Mouse (Mus musculus): ENCODE data around the gene Ebi3. TPM values are rescaled to one million over a fixed set of nuclear protein-coding genes. Genes with fewer than 3 reads are reported as not detected.
A peak's percentile ranks its signal among the peaks of the same experiment; 100 is the strongest.
"Not testable (repeated sequence)": the region's sequence is repeated elsewhere in the genome, so short reads cannot be mapped to it uniquely, and the experiment has no call there.

Gene Ebi3
- polyA plus RNA-seq, 1 experiment = 24.5 TPM

DNA sequence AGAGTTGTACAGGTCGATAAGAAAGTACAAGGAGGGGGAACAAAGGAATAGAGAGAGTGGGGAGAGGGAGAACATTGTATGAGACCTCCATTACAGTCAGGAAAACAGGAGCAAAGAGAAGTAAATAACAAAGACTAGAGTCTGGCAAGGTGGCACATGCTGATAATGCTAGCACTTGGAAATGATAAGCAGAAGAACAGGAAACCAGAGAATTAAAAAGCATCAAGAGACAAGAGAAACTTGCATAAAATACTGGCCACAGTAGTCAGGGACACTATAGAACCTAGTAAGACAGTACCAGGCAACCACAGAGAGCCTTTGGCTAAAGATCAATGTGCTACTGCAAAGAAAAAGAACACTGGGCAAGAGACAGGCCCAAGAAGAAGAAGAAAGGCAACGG lies 19.8 kb upstream of the Ebi3 start:
- DNase-seq = no peak
- 35% methylated on average over 2 of the region's 2 CpGs for WGBS
- no peak for TF ChIP-seq POLR2A (IDR thresholded peaks at IDR 0.05; ENCODE audit: control insufficient read depth, extremely low read depth, insufficient read depth, low read length, poor library complexity)
- Histone ChIP-seq H3K4me1 (replicated peaks; ENCODE audit: control insufficient read depth, insufficient read depth, low read length) (peaks cover 6% of the 10 kb centered on the region), H3K36me3 (ENCODE audit: control insufficient read depth, insufficient read depth, low read length) (no peaks in the 10 kb centered on the region), H3K27me3 (ENCODE audit: control insufficient read depth, insufficient read depth, low read length) (no peaks in the 10 kb centered on the region), H3K27ac (ENCODE audit: control insufficient read depth, insufficient read depth, low read length) (no peak overlapping the region), H3K4me3 (ENCODE audit: control insufficient read depth, insufficient read depth, low read length) (no peak overlapping the region)

DNA sequence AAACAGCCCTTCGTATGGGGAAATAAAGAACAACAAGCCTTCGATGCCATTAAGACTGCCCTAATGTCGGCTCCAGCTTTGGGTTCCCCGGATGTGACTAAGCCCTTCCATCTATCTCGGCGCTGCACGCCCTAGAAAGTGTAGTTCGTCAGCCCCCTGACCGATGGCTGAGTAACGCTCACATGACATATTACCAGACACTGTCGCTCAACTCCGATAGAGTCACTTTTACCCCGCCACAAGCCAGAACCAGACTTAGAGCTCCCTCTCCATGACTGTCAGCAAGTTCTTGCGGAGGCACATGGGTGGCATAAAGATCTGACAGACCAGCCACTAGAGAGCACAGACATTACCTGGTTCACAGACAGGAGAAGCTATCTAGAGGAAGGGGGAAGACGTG lies 19.2 kb upstream of the Ebi3 start:
- peaks cover 6% of the 10 kb centered on the region for H3K4me1 ChIP-seq (replicated peaks; ENCODE audit: control insufficient read depth, insufficient read depth, low read length)
- no peak overlapping the region for H3K27ac ChIP-seq (ENCODE audit: control insufficient read depth, insufficient read depth, low read length)
- no peak overlapping the region for H3K4me3 ChIP-seq (ENCODE audit: control insufficient read depth, insufficient read depth, low read length)
- no peaks in the 10 kb centered on the region for H3K36me3 ChIP-seq (ENCODE audit: control insufficient read depth, insufficient read depth, low read length)
- no peak for DNase-seq
- 97% methylated on average over 15 of the region's 15 CpGs for WGBS
- no peaks in the 10 kb centered on the region for H3K27me3 ChIP-seq (ENCODE audit: control insufficient read depth, insufficient read depth, low read length)
- no peak for TF ChIP-seq POLR2A (IDR thresholded peaks at IDR 0.05; ENCODE audit: control insufficient read depth, extremely low read depth, insufficient read depth, low read length, poor library complexity)
- no peak for TF ChIP-seq CTCF (IDR thresholded peaks at IDR 0.05; ENCODE audit: borderline replicate concordance, control insufficient read depth, extremely low read depth, insufficient read depth, low read length, poor library complexity)

DNA sequence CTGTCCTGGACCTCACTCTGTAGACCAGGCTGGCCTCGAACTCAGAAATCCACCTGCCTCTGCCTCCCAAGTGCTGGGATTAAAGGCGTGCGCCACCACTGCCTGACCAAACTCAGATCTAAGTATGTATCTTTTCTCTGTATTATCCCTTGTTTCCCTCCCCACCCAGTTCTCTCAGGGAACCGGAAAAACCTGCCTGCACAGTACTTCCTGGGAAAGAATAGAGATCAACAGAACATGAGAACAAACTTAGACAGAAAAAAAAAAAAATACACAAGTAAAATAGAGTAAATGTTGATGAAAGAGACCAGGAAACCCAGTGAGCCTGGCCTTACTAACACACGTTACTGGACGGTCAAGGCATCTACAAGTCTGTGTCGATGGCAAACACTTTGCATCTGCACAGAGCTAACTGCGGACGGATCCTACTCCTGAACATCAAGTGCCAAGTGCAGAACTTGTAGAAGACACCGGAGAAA lies 8.0 kb upstream of the Ebi3 start:
- H3K36me3 ChIP-seq (ENCODE audit: control insufficient read depth, insufficient read depth, low read length); H3K27me3 ChIP-seq (ENCODE audit: control insufficient read depth, insufficient read depth, low read length); H3K4me1 ChIP-seq (replicated peaks; ENCODE audit: control insufficient read depth, insufficient read depth, low read length); DNase-seq: not testable (repeated sequence)
- 38% methylated on average over 10 of the region's 10 CpGs for WGBS
- Histone ChIP-seq H3K4me3 (ENCODE audit: control insufficient read depth, insufficient read depth, low read length) (peak overlapping the region; percentile 68), H3K27ac (ENCODE audit: control insufficient read depth, insufficient read depth, low read length) (peak overlapping the region; percentile 52)

DNA sequence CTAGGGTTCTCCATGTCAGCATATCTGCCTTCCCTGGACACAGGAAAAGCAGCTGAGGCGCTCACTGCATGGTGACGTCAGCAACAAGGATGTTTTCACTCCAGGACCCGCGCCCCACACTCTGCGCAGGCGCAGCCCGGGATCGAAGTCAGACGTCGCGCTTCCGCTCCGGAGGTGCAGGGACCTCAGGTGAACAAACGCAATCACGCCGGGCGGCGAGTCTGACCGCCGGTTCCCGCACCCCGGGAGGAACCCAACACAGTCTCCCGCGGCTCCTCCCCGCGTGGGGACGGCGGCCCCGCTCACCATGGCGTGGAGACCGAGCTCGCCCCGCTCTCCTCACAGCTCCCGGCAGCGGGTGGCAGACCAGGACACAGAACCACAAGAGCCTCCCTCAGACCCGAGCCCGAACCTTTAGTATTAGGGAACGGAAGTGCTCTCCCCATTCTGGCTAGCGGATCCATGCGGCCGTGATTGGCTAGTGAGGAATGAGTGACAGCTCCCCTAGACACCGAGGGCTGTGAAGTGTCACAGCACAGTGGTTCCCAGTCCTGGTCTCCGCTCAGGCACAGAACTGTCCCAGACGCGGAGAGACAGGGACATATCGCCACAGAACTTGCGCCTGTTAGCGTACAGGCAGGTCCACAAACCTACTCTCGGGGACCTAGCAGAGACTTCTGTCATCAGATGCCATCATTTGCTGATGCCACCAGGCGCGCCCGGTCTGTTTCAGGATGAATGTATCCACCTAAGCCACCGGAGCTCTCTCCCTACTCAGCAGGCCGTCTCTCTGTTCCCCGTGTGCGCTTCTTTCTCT lies 7.4 kb upstream of the Ebi3 start:
- under 1% methylated on average over 56 of the region's 56 CpGs for WGBS
- peak overlapping the region; percentile 52 for H3K27ac ChIP-seq (ENCODE audit: control insufficient read depth, insufficient read depth, low read length)
- peak; percentile 80 for DNase-seq
- H3K36me3 ChIP-seq (ENCODE audit: control insufficient read depth, insufficient read depth, low read length); H3K4me1 ChIP-seq (replicated peaks; ENCODE audit: control insufficient read depth, insufficient read depth, low read length); H3K27me3 ChIP-seq (ENCODE audit: control insufficient read depth, insufficient read depth, low read length): not testable (repeated sequence)
- H3K4me3 ChIP-seq (ENCODE audit: control insufficient read depth, insufficient read depth, low read length) = peak overlapping the region; percentile 68
- TF ChIP-seq POLR2A (IDR thresholded peaks at IDR 0.05; ENCODE audit: control insufficient read depth, extremely low read depth, insufficient read depth, low read length, poor library complexity) = peak; percentile 45; the same call in 1 of the 2 replicates

DNA sequence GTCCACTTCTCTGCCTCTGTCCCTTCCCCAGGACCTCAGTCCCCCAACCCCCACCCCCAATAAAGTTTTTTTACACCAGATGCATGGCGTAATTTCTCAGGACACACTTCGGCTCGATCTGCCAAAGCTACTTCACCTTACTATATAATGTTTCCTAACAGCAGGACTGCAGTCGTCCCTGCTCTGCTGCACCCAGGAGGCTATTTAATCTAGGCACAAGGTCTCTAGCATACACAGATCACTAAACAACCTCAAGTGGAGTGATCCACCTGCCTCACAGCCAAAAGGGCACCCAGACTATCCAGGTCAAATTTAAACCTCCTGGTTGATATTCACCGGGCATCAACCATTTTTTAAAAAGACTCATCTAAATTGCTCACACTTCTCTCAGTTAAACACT lies 6.7 kb upstream of the Ebi3 start:
- no peaks in the 10 kb centered on the region for H3K36me3 ChIP-seq (ENCODE audit: control insufficient read depth, insufficient read depth, low read length)
- TF ChIP-seq POLR2A (IDR thresholded peaks at IDR 0.05; ENCODE audit: control insufficient read depth, extremely low read depth, insufficient read depth, low read length, poor library complexity) (no peak), CTCF (IDR thresholded peaks at IDR 0.05; ENCODE audit: borderline replicate concordance, control insufficient read depth, extremely low read depth, insufficient read depth, low read length, poor library complexity) (no peak)
- peak overlapping the region; percentile 68; the same call in 1 of the 2 replicates for H3K4me3 ChIP-seq (ENCODE audit: control insufficient read depth, insufficient read depth, low read length)
- H3K27me3 ChIP-seq (ENCODE audit: control insufficient read depth, insufficient read depth, low read length) = no peaks in the 10 kb centered on the region
- H3K27ac ChIP-seq (ENCODE audit: control insufficient read depth, insufficient read depth, low read length) = no peak overlapping the region
- no peak for DNase-seq
- WGBS = 32% methylated on average over 5 of the region's 5 CpGs
- 0 out of 2 replicates have a peak, but pooled peaks cover 2% of the 10 kb centered on the region for H3K4me1 ChIP-seq (replicated peaks; ENCODE audit: control insufficient read depth, insufficient read depth, low read length)

DNA sequence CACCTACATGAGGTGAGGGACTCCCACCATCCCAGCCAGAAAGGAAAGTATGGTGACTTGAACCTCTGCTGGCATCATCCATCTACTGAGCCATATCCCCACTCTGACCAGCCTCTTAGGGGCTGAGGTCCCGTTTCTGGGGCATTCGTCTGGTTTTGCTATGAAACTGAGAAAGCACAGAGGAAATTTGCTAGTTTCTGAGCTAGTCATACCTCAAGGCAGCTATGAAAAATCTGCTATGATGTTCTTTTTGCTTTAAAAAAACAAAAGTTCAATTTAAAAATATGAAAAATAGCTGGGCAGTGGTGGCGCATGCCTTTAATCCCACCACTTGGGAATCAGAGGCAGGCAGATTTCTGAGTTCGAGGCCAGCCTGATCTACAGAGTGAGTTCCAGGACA lies 3.8 kb upstream of the Ebi3 start:
- 92% methylated on average over 4 of the region's 4 CpGs for WGBS
- Histone ChIP-seq H3K36me3 (ENCODE audit: control insufficient read depth, insufficient read depth, low read length) (no peaks in the 10 kb centered on the region), H3K4me1 (replicated peaks; ENCODE audit: control insufficient read depth, insufficient read depth, low read length) (0 out of 2 replicates have a peak, but pooled peaks cover 2% of the 10 kb centered on the region), H3K4me3 (ENCODE audit: control insufficient read depth, insufficient read depth, low read length) (no peak overlapping the region), H3K27me3 (ENCODE audit: control insufficient read depth, insufficient read depth, low read length) (no peaks in the 10 kb centered on the region), H3K27ac (ENCODE audit: control insufficient read depth, insufficient read depth, low read length) (no peak overlapping the region)
- no peak for DNase-seq
- TF ChIP-seq CTCF (IDR thresholded peaks at IDR 0.05; ENCODE audit: borderline replicate concordance, control insufficient read depth, extremely low read depth, insufficient read depth, low read length, poor library complexity) = no peak
- TF ChIP-seq POLR2A (IDR thresholded peaks at IDR 0.05; ENCODE audit: control insufficient read depth, extremely low read depth, insufficient read depth, low read length, poor library complexity) = no peak

DNA sequence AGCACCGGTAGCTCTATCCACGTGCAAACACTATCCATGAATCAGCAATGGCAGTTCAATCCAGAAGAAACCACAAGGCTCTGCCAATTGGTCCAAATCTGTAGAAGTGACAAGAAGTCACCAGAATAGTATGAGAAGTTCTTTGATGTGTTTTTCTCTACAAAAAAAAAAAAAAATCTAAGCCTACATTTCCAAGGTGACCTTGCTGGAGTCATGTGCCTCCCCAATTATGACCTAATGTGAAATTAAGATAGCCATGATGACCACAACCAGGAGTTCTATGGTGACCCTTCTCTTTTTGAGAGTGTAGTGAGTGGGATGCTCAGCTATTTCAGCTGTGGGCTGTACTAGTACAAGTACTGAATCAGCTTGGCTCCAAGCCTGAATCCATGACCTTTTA lies 3.0 kb upstream of the Ebi3 start, which contains the start of gene Zfp119b:
TSS of gene Zfp119b (minus strand) at position 101 of the 400 bp plus-strand sequence.
- no peak within 1 kb of the TSS for H3K4me3 ChIP-seq (ENCODE audit: control insufficient read depth, insufficient read depth, low read length)
- H3K4me1 ChIP-seq (replicated peaks; ENCODE audit: control insufficient read depth, insufficient read depth, low read length) = no peaks in the 10 kb centered on the region
- DNase-seq = no peak
- no peaks in the 10 kb centered on the region for H3K36me3 ChIP-seq (ENCODE audit: control insufficient read depth, insufficient read depth, low read length)
- no peak within 1 kb of the TSS for H3K27ac ChIP-seq (ENCODE audit: control insufficient read depth, insufficient read depth, low read length)
- H3K27me3 ChIP-seq (ENCODE audit: control insufficient read depth, insufficient read depth, low read length) = no peaks in the 10 kb centered on the region
- 60% methylated on average over 2 of the region's 2 CpGs for WGBS
- TF ChIP-seq POLR2A (IDR thresholded peaks at IDR 0.05; ENCODE audit: control insufficient read depth, extremely low read depth, insufficient read depth, low read length, poor library complexity) (no peak), CTCF (IDR thresholded peaks at IDR 0.05; ENCODE audit: borderline replicate concordance, control insufficient read depth, extremely low read depth, insufficient read depth, low read length, poor library complexity) (no peak)

All from thymus, adult 2 months (tissue).